9 mouse cellular contexts compared by ENCODE assay signal in the genomic region with DNA sequence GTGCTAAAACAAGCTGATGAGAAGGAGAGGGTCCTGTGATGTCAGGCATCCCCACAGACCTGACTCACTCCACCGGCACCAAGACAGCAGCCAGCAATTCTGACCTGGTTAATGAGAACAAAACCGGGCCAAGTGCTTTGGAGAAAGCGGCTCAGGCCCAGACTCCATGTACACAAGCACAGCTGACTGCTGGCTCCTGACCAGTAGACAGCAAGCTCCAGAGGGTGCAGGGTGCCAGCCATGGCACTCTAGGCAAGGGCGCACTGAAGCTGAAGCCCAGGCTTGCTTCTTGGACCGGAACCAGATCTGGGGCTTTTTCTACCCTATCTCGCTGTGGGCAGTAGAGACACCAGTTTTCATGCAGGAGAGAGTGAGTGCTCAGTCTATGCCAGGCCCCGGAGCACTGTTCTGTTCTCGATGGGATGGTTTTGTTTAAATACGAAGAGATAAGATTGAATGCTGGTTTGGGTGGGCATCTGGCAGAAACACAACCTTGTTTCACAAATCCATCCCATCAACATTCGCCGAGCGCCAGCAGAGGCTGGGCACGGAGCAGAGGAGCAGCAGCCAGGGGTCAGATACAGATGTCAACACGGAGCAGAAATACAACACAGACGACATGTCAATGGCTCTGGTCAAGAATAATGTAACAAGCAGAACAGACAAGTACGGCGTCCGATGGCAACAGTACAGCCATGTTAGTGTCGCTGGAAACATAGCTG.
A peak's percentile ranks its signal among the peaks of the same experiment; 100 is the strongest.
DNase-seq lines count a peak whose midpoint lies in the region; ATAC-seq lines count a peak whose summit lies in the region.
"Had no signal": no experiment of that assay in that cellular context is flagged by ENCODE, and none has a peak within 500 bp of the region (broad histone marks: within the 10 kb centered on the region; RNA-seq: fewer than 3 reads in every experiment).

No protein-coding gene starts in this region.

- peaks cover 16% of the 10 kb centered on the region for H3K4me1 ChIP-seq in forebrain, embryonic 15.5 days
- H3K4me1 ChIP-seq in forebrain, embryonic 11.5 days (replicated peaks; ENCODE audit: control insufficient read depth, insufficient read depth, low read length) = peaks cover 3% of the 10 kb centered on the region; the same call in 1 of the 2 replicates
- H3K4me1 ChIP-seq in heart, embryonic 16.5 days (ENCODE audit: control insufficient read depth, insufficient read depth, low read length) = peaks cover 9% of the 10 kb centered on the region
- H3K4me1 ChIP-seq: liver, embryonic 12.5 days had no signal

- H3K9me3 ChIP-seq in forebrain, embryonic 15.5 days = no peaks in the 10 kb centered on the region
- H3K9me3 ChIP-seq in forebrain, embryonic 11.5 days (ENCODE audit: control insufficient read depth, low read length) = no peaks in the 10 kb centered on the region
- no peaks in the 10 kb centered on the region for H3K9me3 ChIP-seq in heart, embryonic 16.5 days (replicated peaks; ENCODE audit: control insufficient read depth, low read length)
- H3K9me3 ChIP-seq: liver, embryonic 12.5 days had no signal

- DNase-seq in forebrain, embryonic 11.5 days (ENCODE audit: low spot score) = no peak
- DNase-seq in right cerebral cortex, postnatal 10 days (ENCODE audit: low spot score in 2 of 2) = peak; percentile 58 to 61
- no peak for DNase-seq in right cerebral cortex, postnatal 14 days
- no peak for DNase-seq in spleen, postnatal 4 days (ENCODE audit: low spot score in 2 of 2)
- DNase-seq in urinary bladder, adult 2 months (ENCODE audit: low spot score) = no peak
- no peak for DNase-seq in c-Kit-positive CD71-positive TER-119-positive erythroid progenitor cells, embryonic 14.5 days (ENCODE audit: low spot score)

- no peaks in the 10 kb centered on the region for H3K27me3 ChIP-seq in forebrain, embryonic 15.5 days
- no peaks in the 10 kb centered on the region for H3K27me3 ChIP-seq in forebrain, embryonic 11.5 days (ENCODE audit: control insufficient read depth, insufficient read depth, low read length)
- no peaks in the 10 kb centered on the region for H3K27me3 ChIP-seq in heart, embryonic 16.5 days (ENCODE audit: control insufficient read depth, insufficient read depth, low read length)
- H3K27me3 ChIP-seq: liver, embryonic 12.5 days had no signal

- no peaks in the 10 kb centered on the region for H3K36me3 ChIP-seq in forebrain, embryonic 15.5 days
- no peaks in the 10 kb centered on the region for H3K36me3 ChIP-seq in forebrain, embryonic 11.5 days (ENCODE audit: control insufficient read depth, insufficient read depth, low read length)
- no peaks in the 10 kb centered on the region for H3K36me3 ChIP-seq in heart, embryonic 16.5 days (ENCODE audit: control insufficient read depth, insufficient read depth)
- H3K36me3 ChIP-seq: liver, embryonic 12.5 days had no signal

- H3K4me3 ChIP-seq in forebrain, embryonic 15.5 days = no peak overlapping the region
- H3K4me3 ChIP-seq in forebrain, embryonic 11.5 days (ENCODE audit: low read depth, low read length) = no peak overlapping the region
- H3K4me3 ChIP-seq in heart, embryonic 16.5 days (ENCODE audit: low read length) = no peak overlapping the region
- H3K4me3 ChIP-seq: liver, embryonic 12.5 days had no signal

- WGBS in forebrain, embryonic 15.5 days = 80% methylated on average over 19 of the region's 19 CpGs
- WGBS in forebrain, embryonic 11.5 days = 94% methylated on average over 19 of the region's 19 CpGs
- WGBS in heart, embryonic 16.5 days = 41% methylated on average over 19 of the region's 19 CpGs

- peak; percentile 73 for ATAC-seq in forebrain, embryonic 15.5 days (replicated peaks)
- no peak for ATAC-seq in forebrain, embryonic 11.5 days (replicated peaks; ENCODE audit: low FRiP score)
- ATAC-seq in heart, embryonic 16.5 days (replicated peaks; ENCODE audit: extremely low read depth, insufficient read depth, low FRiP score) = peak; percentile 87
- ATAC-seq: liver, embryonic 12.5 days had no signal

- H3K4me2 ChIP-seq in forebrain, embryonic 15.5 days (replicated peaks) = no peak overlapping the region
- H3K4me2 ChIP-seq in forebrain, embryonic 11.5 days (ENCODE audit: low read depth, low read length, severe bottlenecking) = no peak overlapping the region
- peak overlapping the region; percentile 26; the same call in 1 of the 2 replicates for H3K4me2 ChIP-seq in heart, embryonic 16.5 days (ENCODE audit: low read depth, low read length)
- H3K4me2 ChIP-seq: liver, embryonic 12.5 days had no signal

- H3K27ac ChIP-seq in forebrain, embryonic 15.5 days (replicated peaks) = no peak overlapping the region
- no peak overlapping the region for H3K27ac ChIP-seq in forebrain, embryonic 11.5 days (ENCODE audit: low read depth, low read length)
- peak overlapping the region; percentile 78 for H3K27ac ChIP-seq in heart, embryonic 16.5 days (ENCODE audit: low read length)
- H3K27ac ChIP-seq: liver, embryonic 12.5 days had no signal

- H3K9ac ChIP-seq in forebrain, embryonic 15.5 days (replicated peaks) = no peak overlapping the region
- no peak overlapping the region for H3K9ac ChIP-seq in forebrain, embryonic 11.5 days (ENCODE audit: low read length)
- H3K9ac ChIP-seq in heart, embryonic 16.5 days (ENCODE audit: low read length) = no peak overlapping the region; the same call in 1 of the 2 replicates
- H3K9ac ChIP-seq: liver, embryonic 12.5 days had no signal

Comparison
In these comparisons a context has a peak if more than half of its experiments do, and no peak if none do; other contexts are left out.
1. DNase-seq: peak in right cerebral cortex, postnatal 10 days (2 of 2); none in forebrain, embryonic 11.5 days (single experiment), right cerebral cortex, postnatal 14 days (single experiment), spleen, postnatal 4 days (0 of 2), urinary bladder, adult 2 months (single experiment) and c-Kit-positive CD71-positive TER-119-positive erythroid progenitor cells, embryonic 14.5 days (single experiment).